Mouse (Mus musculus) stomach, embryonic 16.5 days (tissue): Measurements from ENCODE around the gene Ocln. TPM values are rescaled to one million over a fixed set of nuclear protein-coding genes. Genes with fewer than 3 reads are reported as not detected.

Experiments
- ATAC-seq: fragments of 200-750 bp; cut with Nextera tagmentation; 2 replicates; pipeline ENCODE4 v1.8.0; 2017; ENCODE audit warnings: moderate number of reproducible peaks, moderate TSS enrichment; ENCODE audit not compliant: insufficient read depth, low FRiP score
- H3K27ac ChIP-seq: fragments of 300-500 bp; sonication (generic); 2 replicates; pipeline ENCODE4 v1.5.1; 2014; ENCODE audit warnings: low read length
- H3K27me3 ChIP-seq: fragments of 300-500 bp; sonication (generic); 2 replicates; pipeline ENCODE4 v1.6.1; 2014; ENCODE audit warnings: low read length, control low read depth, mixed read lengths; ENCODE audit not compliant: control insufficient read depth, insufficient read depth
- H3K36me3 ChIP-seq: fragments of 300-500 bp; sonication (generic); 2 replicates; pipeline ENCODE4 v1.6.1; 2014; ENCODE audit warnings: low read length; ENCODE audit not compliant: control insufficient read depth, insufficient read depth
- H3K4me1 ChIP-seq: fragments of 300-500 bp; sonication (generic); 2 replicates; pipeline ENCODE4 v1.6.1; 2014; ENCODE audit warnings: low read length, control low read depth, mixed read lengths; ENCODE audit not compliant: control insufficient read depth, insufficient read depth
- H3K4me2 ChIP-seq: fragments of 300-500 bp; sonication (generic); 2 replicates; pipeline ENCODE4 v1.6.1; 2014; ENCODE audit warnings: low read depth, low read length, mixed read lengths
- H3K4me3 ChIP-seq: fragments of 300-500 bp; sonication (generic); replicated peaks from 2 replicates; pipeline ENCODE4 v1.5.1; 2014; ENCODE audit warnings: mild to moderate bottlenecking, low read length
- H3K9ac ChIP-seq: fragments of 300-500 bp; sonication (generic); 2 replicates; pipeline ENCODE4 v1.6.1; 2014; ENCODE audit warnings: low read length
- H3K9me3 ChIP-seq: fragments of 300-500 bp; sonication (generic); replicated peaks from 2 replicates; pipeline ENCODE4 v1.6.1; 2016; ENCODE audit warnings: low read length, control low read depth; ENCODE audit not compliant: control insufficient read depth
- WGBS: fragments of 180-500 bp; shearing (Covaris S2); extraction: QIAGEN DNeasy Blood & Tissue Kit; methylation state at CpG from one replicate; pipeline ENCODE4 v1.1.7; 2014; 5-methylcytosine and 5-hydroxymethylcytosine counted together
- polyA plus RNA-seq: library from polyadenylated mRNA; unstranded; fragments of >200 nt; fragmentation: Nextera tagmentation; extraction: Ambion mirVana; gene quantifications from 2 replicates; pipeline ENCODE4 v1.2.1, GENCODE M21; 2015

The Ocln gene
- polyA plus RNA-seq, 1 experiment from 2014 or later, result 65.9 TPM

DNA sequence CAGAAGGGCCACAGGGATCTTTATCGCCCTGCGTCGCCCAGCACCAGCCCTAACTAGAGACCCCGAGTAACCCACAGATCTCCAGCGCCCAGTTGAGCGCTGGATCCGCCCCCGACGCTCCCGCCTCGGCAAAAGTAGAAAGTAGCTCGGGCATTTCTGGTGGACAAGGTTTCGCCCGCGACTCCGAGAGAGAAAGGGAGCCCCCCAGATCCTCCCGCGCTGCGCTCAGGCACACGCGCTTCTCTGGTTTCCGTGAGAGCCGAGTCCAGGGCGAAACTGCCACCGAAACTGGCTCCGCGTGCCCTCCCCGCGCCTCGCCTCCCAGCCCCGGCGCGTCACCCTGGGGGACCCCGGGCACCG is 529 bp downstream of the Ocln start:
- H3K4me3 ChIP-seq, result peak overlapping the region; percentile 67
- H3K4me2 ChIP-seq, result peak overlapping the region; percentile 75
- no peaks in the 10 kb centered on the region for H3K9me3 ChIP-seq
- peak overlapping the region; percentile 79 for H3K9ac ChIP-seq
- peaks cover 8% of the 10 kb centered on the region for H3K4me1 ChIP-seq
- H3K36me3 ChIP-seq, result no peaks in the 10 kb centered on the region
- peak overlapping the region; percentile 89 for H3K27ac ChIP-seq
- ATAC-seq, result no peak
- H3K27me3 ChIP-seq, result peaks cover 25% of the 10 kb centered on the region
- 0% methylated on average over 31 of the region's 35 CpGs for WGBS

DNA sequence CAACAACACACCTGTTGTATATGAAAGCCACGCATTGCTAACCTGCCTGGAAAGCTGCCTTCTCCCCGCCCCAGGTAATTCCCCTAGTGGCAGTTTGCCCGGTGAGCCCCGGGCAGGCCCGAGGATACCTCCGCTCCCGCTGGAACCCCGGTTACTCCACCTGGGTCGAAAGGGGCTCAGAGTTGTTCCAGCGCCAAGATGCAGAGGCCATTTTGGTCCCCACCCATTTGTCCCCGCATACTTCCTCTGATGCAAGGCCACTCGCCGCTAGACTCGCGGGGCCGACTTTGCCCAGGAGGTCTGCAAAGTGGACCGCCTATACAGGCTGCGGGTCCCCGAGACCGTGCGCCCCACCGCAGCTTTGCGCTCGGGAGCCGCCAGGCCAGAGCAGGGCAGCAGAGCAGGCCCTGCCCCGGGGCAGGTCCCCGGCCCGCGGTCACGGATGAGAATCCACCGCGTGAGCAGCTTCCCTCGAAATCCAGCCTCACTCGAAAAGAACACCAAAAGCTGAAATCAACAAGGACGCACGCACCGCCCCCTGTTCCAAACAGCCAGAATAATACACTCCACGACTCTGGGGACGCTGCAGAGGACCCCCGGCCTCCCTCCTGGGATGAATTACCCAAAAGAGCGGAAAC is 1.0 kb downstream of the Ocln start:
- no peaks in the 10 kb centered on the region for H3K9me3 ChIP-seq
- H3K27me3 ChIP-seq, result peaks cover 25% of the 10 kb centered on the region
- ATAC-seq, result 0 out of 2 replicates have a peak, but pooled peaks have one; percentile 18
- peak overlapping the region; percentile 89 for H3K27ac ChIP-seq
- peak overlapping the region; percentile 67 for H3K4me3 ChIP-seq
- H3K4me2 ChIP-seq, result peak overlapping the region; percentile 75
- H3K4me1 ChIP-seq, result peaks cover 8% of the 10 kb centered on the region
- no peaks in the 10 kb centered on the region for H3K36me3 ChIP-seq
- WGBS, result under 1% methylated on average over 41 of the region's 41 CpGs
- H3K9ac ChIP-seq, result peak overlapping the region; percentile 79

DNA sequence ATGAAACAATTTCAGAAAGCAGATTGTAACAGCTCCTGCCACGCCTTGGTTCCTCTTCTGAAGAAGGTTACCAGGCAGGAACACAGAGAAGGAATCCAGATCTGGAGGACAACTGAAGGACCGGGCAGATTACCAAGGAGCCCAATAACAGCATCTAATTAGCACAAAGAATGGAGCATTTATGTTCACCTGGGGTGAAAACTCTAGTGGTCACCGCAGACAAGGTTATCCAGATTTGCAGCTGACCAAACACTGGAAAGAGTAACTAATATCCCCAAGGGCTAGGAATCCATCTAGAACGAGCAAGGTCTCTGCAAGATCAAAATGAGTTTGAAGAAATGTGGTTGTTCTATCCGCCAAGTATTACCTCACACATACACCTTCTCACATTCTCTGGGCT is 5.2 kb downstream of the Ocln start:
- ATAC-seq, result no peak
- no peaks in the 10 kb centered on the region for H3K9me3 ChIP-seq
- no peaks in the 10 kb centered on the region for H3K36me3 ChIP-seq
- no peak overlapping the region for H3K4me3 ChIP-seq
- H3K9ac ChIP-seq, result no peak overlapping the region
- 76% methylated on average over 5 of the region's 5 CpGs for WGBS
- peaks cover 18% of the 10 kb centered on the region for H3K27me3 ChIP-seq
- H3K27ac ChIP-seq, result peak overlapping the region; percentile 10; the same call in 1 of the 2 replicates
- no peaks in the 10 kb centered on the region; the same call in 1 of the 2 replicates for H3K4me1 ChIP-seq
- H3K4me2 ChIP-seq, result no peak overlapping the region

GRCm38 (mm10) chr13:100545510-100545909 is 7.0 kb downstream of the Ocln start:
- Histone ChIP-seq H3K4me2 (no peak overlapping the region), H3K27me3 (peaks cover 7% of the 10 kb centered on the region; the same call in 1 of the 2 replicates), H3K4me1 (no peaks in the 10 kb centered on the region), H3K4me3 (no peak overlapping the region), H3K9me3 (no peaks in the 10 kb centered on the region), H3K27ac (no peak overlapping the region), H3K36me3 (no peaks in the 10 kb centered on the region), H3K9ac (no peak overlapping the region)
- WGBS, result 53% methylated on average over 3 of the region's 3 CpGs
- 0 out of 2 replicates have a peak, but pooled peaks have one; percentile 46 for ATAC-seq

GRCm38 (mm10) chr13:100544220-100544662 is 8.3 kb downstream of the Ocln start:
- H3K9ac ChIP-seq, result no peak overlapping the region
- no peak overlapping the region for H3K4me3 ChIP-seq
- H3K27me3 ChIP-seq, result no peaks in the 10 kb centered on the region
- H3K4me1 ChIP-seq, result no peaks in the 10 kb centered on the region
- peak overlapping the region; percentile 73 for H3K27ac ChIP-seq
- no peaks in the 10 kb centered on the region for H3K36me3 ChIP-seq
- ATAC-seq, result peak; percentile 81; the same call in 1 of the 2 replicates
- H3K4me2 ChIP-seq, result no peak overlapping the region
- 50% methylated on average over 4 of the region's 4 CpGs for WGBS
- H3K9me3 ChIP-seq, result no peaks in the 10 kb centered on the region

DNA sequence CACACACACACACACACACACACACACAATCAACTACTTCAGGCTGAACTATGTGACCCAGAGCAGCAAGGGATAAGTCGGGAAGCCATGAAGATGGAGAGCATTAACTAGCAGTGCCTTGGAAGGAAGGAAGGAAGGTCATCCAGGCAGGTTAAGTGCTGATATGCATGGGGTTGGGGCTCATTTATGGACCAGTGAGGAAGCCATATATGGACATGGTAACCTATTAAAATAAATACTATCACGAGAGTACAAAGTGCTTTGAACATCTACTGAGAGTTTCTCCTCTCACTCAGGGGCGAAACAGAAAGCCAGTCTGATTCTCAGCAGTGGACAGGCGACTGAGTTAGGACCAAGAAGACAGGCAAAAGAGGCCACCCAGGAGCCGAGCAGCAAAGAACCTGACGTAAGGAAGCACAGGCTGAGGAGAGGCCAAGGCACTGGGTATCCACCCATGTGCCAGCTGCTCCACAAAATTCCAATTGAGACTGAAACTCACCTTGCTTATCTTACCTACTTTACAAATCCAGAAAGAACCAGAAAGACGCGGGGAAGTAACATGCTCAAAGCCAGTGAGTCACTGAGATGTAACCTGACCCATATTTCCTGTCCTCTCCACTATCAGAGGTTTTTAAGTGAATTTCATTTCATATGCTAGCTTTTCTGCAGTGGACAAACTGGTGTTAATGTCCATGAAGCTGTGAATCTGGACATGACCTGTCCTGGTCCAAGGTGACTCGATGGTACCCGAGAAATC is 9.3 kb downstream of the Ocln start:
- peak overlapping the region; percentile 27; the same call in 1 of the 2 replicates for H3K4me2 ChIP-seq
- peak; percentile 22; the same call in 1 of the 2 replicates for ATAC-seq
- 57% methylated on average over 10 of the region's 10 CpGs for WGBS
- no peaks in the 10 kb centered on the region for H3K4me1 ChIP-seq
- H3K27ac ChIP-seq, result peak overlapping the region; percentile 88
- H3K27me3 ChIP-seq, result no peaks in the 10 kb centered on the region
- no peaks in the 10 kb centered on the region for H3K36me3 ChIP-seq
- no peaks in the 10 kb centered on the region for H3K9me3 ChIP-seq
- peak overlapping the region; percentile 9; the same call in 1 of the 2 replicates for H3K9ac ChIP-seq
- H3K4me3 ChIP-seq, result no peak overlapping the region

- no peak for ATAC-seq
- Histone ChIP-seq H3K27ac (peak overlapping the region; percentile 71), H3K4me1 (no peaks in the 10 kb centered on the region), H3K4me3 (no peak overlapping the region), H3K9me3 (no peaks in the 10 kb centered on the region), H3K4me2 (no peak overlapping the region), H3K9ac (no peak overlapping the region), H3K36me3 (no peaks in the 10 kb centered on the region; the same call in 1 of the 2 replicates), H3K27me3 (no peaks in the 10 kb centered on the region)
- WGBS, result 67% methylated on average over 3 of the region's 3 CpGs
These were observed 16.4 kb downstream of the Ocln start for GRCm38 (mm10) chr13:100536149-100536548.

GRCm38 (mm10) chr13:100532788-100533365 is 19.6 kb downstream of the Ocln start:
- H3K9me3 ChIP-seq, result no peaks in the 10 kb centered on the region
- WGBS, result 27% methylated on average over 6 of the region's 6 CpGs
- ATAC-seq, result peak; percentile 89
- no peaks in the 10 kb centered on the region for H3K4me1 ChIP-seq
- H3K4me3 ChIP-seq, result no peak overlapping the region
- peak overlapping the region; percentile 85 for H3K27ac ChIP-seq
- H3K36me3 ChIP-seq, result no peaks in the 10 kb centered on the region; the same call in 1 of the 2 replicates
- H3K27me3 ChIP-seq, result no peaks in the 10 kb centered on the region
- no peak overlapping the region; the same call in 1 of the 2 replicates for H3K9ac ChIP-seq
- no peak overlapping the region for H3K4me2 ChIP-seq

- Histone ChIP-seq H3K4me3 (no peak overlapping the region), H3K9ac (no peak overlapping the region), H3K4me2 (no peak overlapping the region)
These were observed 25.9 kb downstream of the Ocln start for GRCm38 (mm10) chr13:100526649-100527038.

More at GRCm38 (mm10) chr13:100526649-100527038, 25.9 kb downstream of the Ocln start:
- no peak for ATAC-seq
- WGBS, result 65% methylated on average over 6 of the region's 6 CpGs
- H3K27ac ChIP-seq, result peak overlapping the region; percentile 42; the same call in 1 of the 2 replicates
- H3K9me3 ChIP-seq, result no peaks in the 10 kb centered on the region
- no peaks in the 10 kb centered on the region for H3K27me3 ChIP-seq
- no peaks in the 10 kb centered on the region for H3K36me3 ChIP-seq
- no peaks in the 10 kb centered on the region for H3K4me1 ChIP-seq
